Mouse (Mus musculus): ENCODE data around the gene Lrrc28.

The Lrrc28 gene

DNA sequence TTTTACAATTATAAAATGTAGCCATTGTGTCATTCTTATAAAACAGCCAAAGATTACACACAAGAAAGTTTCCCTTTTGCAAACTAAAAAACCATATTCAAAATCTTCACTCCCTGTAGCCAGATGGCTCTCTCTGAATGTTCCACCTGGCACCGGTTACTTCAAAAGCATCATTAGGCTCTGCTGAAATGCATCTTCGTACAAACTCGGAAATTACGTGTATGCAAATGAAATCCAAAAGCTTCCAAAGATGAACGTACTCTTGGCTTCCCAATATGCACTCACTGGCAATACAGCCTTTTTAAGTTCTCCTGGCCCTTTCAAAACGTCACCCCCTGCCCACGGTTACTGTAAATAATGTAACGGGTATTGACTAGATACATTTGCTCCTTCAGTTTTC, 777 bp downstream of the Lrrc28 start:
- DNase-seq (ENCODE audit: low read depth), result no peak

GRCm38 (mm10) chr7:67642955-67643354, 2.1 kb downstream of the Lrrc28 start:
- no peak for DNase-seq (ENCODE audit: low read depth)

- DNase-seq (ENCODE audit: low read depth), result no peak
Observed at GRCm38 (mm10) chr7:67639006-67639405, 6.1 kb downstream of the Lrrc28 start.

DNA sequence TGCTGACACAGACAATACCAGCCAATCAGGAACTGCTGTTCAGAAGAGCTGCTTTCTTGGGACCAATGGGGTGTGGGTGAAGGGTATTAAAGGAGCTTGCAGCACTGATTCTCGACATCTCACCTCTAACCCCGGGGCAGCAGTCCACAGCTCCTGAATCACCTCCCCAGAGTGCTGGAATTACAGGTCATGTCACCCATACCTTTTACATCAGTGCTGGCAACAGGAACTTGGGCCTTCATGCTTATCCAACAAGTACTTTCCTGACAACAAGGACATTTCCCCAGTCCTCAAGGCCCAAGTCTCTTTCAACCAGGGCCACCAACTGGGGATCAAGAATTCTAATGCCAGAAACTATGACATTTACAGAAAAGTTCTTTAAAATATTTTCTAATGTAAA, 8.9 kb downstream of the Lrrc28 start:
- no peak for DNase-seq (ENCODE audit: low read depth)

- no peak for DNase-seq (ENCODE audit: low read depth)
Observed at GRCm38 (mm10) chr7:67634210-67634609, 10.9 kb downstream of the Lrrc28 start.

DNA sequence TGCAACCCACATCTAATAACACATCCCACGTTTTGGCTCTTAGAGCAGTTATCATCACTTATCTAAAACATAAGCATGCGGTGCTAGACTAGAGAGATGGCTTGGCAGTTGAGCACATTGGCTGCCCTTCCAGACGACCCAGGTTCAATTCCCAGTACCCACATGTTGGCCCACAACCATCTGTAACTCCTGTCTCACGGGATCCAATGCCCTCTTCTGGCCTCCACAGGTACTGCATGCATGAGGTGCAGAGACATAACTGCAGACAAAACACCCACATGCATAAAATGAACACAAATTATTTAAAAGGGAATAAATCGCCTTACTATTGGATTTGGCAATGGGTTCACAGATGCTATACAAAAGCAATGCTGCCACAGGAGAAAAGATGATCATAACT, 12.7 kb downstream of the Lrrc28 start:
- DNase-seq (ENCODE audit: low read depth), result peak; percentile 17

DNA sequence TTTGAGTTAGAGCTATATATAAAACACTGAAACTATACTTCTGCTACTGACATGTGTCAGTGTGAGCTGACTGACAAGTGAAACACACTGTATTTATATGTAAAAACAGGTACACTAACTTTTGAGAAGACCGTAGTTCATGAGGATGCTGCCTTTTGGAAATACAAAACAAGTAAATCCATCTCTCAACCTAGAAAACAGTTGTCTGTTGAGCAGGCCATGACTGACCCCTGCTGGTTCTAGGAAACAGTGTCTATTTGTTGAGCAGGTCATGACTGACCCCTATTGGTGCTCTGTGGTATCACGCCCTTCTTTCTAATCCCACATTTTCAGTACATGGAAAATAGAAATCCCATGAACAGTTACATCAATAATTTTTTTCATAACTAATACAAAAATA, 14.3 kb downstream of the Lrrc28 start:
- peak; percentile 92 for DNase-seq (ENCODE audit: low read depth)

DNA sequence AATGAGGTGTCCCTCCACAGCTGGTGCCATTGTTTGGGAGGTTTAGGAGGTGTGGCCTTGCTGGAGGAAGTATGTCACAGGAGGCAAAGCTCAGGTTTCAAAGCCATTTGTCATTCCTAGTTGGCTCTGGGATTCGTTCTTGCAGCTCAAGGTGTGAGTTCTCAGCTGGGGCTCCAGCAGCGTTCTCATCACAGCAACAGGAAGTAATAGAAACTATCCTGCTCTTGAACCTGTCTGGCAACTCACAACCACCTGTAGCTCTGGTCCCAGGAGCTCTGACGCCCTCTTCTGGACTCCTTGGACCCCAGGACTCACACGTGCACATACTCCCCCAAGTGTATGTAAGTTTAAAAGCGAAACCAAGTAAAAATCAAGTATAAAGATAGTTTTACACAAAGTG, 15.4 kb downstream of the Lrrc28 start:
- DNase-seq (ENCODE audit: low read depth), result peak; percentile 54

DNA sequence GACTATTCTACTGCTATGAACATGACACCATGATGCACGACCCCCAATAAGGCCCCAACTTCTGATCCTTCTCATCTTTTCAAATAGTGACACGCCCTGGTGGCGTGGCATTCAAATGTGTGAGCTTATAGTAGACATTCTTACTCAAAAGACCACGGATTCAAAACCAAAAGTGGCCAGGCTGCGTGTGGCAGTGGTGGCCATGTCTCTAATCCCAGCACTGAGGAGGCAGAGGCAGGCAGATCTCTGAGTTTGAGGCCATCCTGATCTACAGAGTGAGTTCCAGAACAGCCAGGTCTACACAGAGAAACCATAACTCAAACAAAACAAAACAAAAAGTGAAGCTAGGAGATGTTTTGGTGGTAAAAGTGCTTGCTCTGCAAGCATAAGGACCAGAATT, 18.4 kb downstream of the Lrrc28 start:
- no peak for DNase-seq (ENCODE audit: low read depth)

DNA sequence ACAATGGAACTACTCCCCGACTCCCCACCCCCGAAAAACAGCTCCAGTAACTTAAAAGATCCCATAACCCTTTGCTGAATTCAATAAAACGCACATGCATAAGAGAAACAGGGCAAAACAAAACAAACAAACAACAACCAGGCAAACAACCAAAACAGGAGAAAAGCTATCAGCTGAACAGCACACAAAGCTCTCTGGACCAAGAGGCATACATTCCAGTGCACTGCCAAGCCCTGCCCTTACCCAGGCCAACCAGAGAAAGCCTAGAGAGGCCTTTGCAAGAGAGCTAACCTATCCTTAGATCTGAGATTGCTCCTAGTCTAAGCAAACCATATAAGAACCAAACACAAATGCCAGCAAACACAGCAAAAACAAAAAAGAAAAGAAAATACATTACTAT, 22.9 kb downstream of the Lrrc28 start:
- no peak for DNase-seq (ENCODE audit: low read depth)

- DNase-seq (ENCODE audit: low read depth), result peak; percentile 81
Observed at GRCm38 (mm10) chr7:67619836-67620235, 25.2 kb downstream of the Lrrc28 start.

GRCm38 (mm10) chr7:67618316-67618715, 26.8 kb downstream of the Lrrc28 start:
- no peak for DNase-seq (ENCODE audit: low read depth)

GRCm38 (mm10) chr7:67617646-67618045, 27.4 kb downstream of the Lrrc28 start:
- DNase-seq (ENCODE audit: low read depth), result no peak

GRCm38 (mm10) chr7:67616890-67617289, 28.2 kb downstream of the Lrrc28 start:
- DNase-seq (ENCODE audit: low read depth), result peak; percentile 71

DNA sequence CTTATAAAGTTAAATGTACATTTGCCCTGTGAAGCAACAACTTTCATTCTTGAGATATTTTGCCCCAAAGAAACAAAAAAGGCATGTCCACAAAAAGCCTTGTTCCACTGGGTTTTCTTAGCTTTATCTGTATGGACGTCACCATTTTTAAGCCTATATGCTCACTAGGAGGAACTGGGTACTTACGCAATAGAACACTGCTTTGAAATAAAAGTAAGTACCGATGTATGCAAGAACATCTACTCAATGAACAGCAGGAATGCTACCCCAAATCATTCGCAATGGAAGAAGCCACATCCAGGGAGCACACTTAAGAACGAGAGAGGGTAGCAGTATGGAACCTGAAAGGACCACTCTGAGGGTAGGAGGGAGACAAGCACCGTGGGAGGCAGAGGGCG, 30.6 kb downstream of the Lrrc28 start:
- DNase-seq (ENCODE audit: low read depth), result peak; percentile 39

DNA sequence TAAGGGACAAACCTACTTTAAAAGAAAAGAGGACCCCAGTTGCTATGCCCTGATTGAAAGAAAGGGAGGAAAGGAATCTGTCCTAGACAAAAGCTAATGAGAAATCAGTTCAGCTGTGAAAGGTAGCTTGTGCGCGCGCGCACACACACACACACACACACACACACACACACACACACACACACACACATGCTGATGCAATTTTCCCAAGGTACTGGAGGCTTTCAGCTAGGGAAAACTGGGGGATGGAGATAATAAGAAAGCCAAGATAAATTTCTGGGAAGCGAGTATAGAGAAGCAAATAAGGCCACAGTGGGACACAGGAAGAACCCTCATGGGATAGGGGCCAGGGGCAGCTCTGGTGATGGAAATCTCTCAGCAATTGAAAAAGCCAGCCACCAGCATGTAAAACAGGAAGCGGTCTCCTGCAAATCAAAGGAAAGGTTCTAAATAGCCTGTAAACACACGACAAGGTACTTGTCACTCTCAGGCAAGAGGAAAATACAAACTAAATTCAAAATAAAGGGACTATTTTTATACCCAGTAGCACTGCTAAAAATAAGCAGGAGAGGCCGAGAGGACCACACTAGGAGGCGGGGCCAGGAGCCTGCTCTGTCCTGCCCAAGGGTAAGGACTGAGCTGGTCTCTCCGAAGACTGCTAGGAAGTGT, 31.1 kb downstream of the Lrrc28 start:
- no peak for DNase-seq (ENCODE audit: low read depth)

- no peak for DNase-seq (ENCODE audit: low read depth)
Observed at GRCm38 (mm10) chr7:67608348-67609024, 36.6 kb downstream of the Lrrc28 start.

- DNase-seq (ENCODE audit: low read depth), result no peak
Observed at GRCm38 (mm10) chr7:67607669-67608347, 37.3 kb downstream of the Lrrc28 start.

GRCm38 (mm10) chr7:67606250-67606649, 38.8 kb downstream of the Lrrc28 start:
- no peak for DNase-seq (ENCODE audit: low read depth)

DNA sequence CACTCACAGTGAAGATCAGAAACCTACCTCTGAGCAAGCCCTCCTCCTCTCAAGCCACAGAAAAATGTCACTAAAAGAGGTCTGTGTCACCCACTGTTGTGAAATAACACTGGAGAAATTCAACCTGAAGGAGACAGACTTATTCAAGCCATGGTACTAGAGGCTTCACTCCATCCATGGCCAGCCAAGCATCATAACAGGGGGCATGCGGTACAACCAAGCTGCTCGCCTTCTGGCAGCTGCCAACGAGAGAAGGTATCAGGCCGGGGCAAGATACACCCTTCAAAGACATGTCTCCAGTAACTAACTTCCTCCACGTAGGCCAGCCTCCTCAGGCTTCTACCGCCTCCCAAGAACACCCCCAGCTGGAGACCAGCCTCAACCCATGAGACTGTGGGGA, 40.0 kb downstream of the Lrrc28 start:
- no peak for DNase-seq (ENCODE audit: low read depth)

- DNase-seq (ENCODE audit: low read depth), result no peak
Observed at GRCm38 (mm10) chr7:67598050-67598449, 47.0 kb downstream of the Lrrc28 start.

DNA sequence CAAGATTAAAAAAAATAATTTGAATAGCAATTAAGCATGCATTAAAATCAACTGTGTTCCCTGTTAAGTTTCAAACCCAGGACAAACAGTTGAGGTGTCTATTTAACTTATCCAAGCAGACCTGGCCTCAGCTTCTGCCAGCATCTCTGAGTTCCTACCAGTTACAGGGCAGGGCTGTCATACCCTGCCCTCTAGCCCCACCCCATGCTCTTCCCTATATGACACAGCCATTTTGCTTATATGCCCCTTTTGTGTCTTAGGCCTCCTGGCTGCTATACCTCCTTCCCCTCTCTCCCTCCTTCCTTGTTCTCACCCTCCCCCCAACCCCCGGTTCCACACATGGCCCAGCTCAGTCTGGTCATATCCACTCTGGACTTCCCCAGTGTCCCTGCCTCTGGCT, 48.1 kb downstream of the Lrrc28 start:
- DNase-seq (ENCODE audit: low read depth), result peak; percentile 63

GRCm38 (mm10) chr7:67596322-67596721, 48.7 kb downstream of the Lrrc28 start:
- peak; percentile 80 for DNase-seq (ENCODE audit: low read depth)
